Comparison of ENCODE assay signal across 8 mouse cellular contexts in the genomic region with DNA sequence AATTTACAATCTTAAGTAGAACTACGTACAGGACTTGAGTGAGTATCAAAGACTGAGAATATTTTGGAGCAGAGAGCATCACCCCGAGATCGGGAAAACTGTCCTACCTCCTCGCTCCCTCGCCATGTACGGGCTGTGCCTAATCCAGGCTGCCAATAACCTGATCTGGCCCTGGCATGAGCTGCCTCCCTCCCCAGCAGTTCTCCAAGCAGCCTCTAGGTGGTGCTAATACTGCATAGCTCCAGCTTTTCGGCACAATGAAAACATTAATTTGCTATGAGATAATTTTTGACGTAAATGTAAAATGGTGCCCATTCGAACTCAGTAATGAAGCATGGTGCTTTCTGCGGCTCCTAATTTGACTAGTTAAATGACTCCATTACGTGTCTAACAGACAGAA.
DNase-seq lines count a peak whose midpoint lies in the region; ATAC-seq and TF ChIP-seq lines count a peak whose summit lies in the region.

No protein-coding gene starts in this region.

- no peak overlapping the region for H3K4me3 ChIP-seq in ES-E14 (ENCODE audit: insufficient read depth in 1 of 2, low read depth in 1 of 2, low read length in 2 of 2, poor library complexity in 1 of 2, severe bottlenecking in 1 of 2)
- no peak overlapping the region for H3K4me3 ChIP-seq in forebrain, embryonic 13.5 days
- H3K4me3 ChIP-seq in lung, postnatal 0 days (ENCODE audit: low read depth, low read length) = no peak overlapping the region

- peaks cover 7% of the 10 kb centered on the region; the same call in 1 of the 2 replicates for H3K27me3 ChIP-seq in forebrain, embryonic 13.5 days
- H3K27me3 ChIP-seq in lung, postnatal 0 days (replicated peaks; ENCODE audit: insufficient read depth, low read length) = no peaks in the 10 kb centered on the region

- in situ Hi-C loops in ES-E14 (cut with MboI; ENCODE audit: low sequenced_read_pairs in 2 of 2, unreplicated experiment in 2 of 2) = loop anchor here in 1 of 2 experiments (25.0 kb wide), 3 partner anchors 413 to 1137 kb away; no protein-coding TSS in a partner anchor

- H3K9ac ChIP-seq in ES-E14 (ENCODE audit: insufficient read depth, low read depth, low read length, poor library complexity, severe bottlenecking) = no peak overlapping the region
- H3K9ac ChIP-seq in forebrain, embryonic 13.5 days = no peak overlapping the region
- no peak overlapping the region for H3K9ac ChIP-seq in lung, postnatal 0 days (replicated peaks; ENCODE audit: low read depth)

- DNase-seq in ES-E14 (ENCODE audit: low read depth, low spot score) = no peak
- DNase-seq in c-Kit-positive CD71-positive TER-119-positive erythroid progenitor cells, embryonic 14.5 days (ENCODE audit: low spot score) = peak; percentile 25
- peak; percentile 86 for DNase-seq in heart, postnatal 4 days
- peak; percentile 73 to 90 for DNase-seq in layer of hippocampus, adult 8-10 months (ENCODE audit: low spot score in 2 of 2)
- peak; percentile 81 for DNase-seq in lung, postnatal 0 days (ENCODE audit: low spot score)
- DNase-seq in ovary, postnatal 10 days (ENCODE audit: low spot score) = peak; percentile 42
- DNase-seq in thymus, postnatal 25 days = peak; percentile 68

- TF ChIP-seq EP300 in lung, postnatal 0 days (IDR thresholded peaks at IDR 0.05) = no peak

- peak overlapping the region; percentile 28 for H3K4me2 ChIP-seq in forebrain, embryonic 13.5 days
- no peak overlapping the region for H3K4me2 ChIP-seq in lung, postnatal 0 days (replicated peaks; ENCODE audit: low read depth, low read length)

- no peaks in the 10 kb centered on the region for H3K9me3 ChIP-seq in ES-E14 (ENCODE audit: control insufficient read depth, insufficient read depth, low read depth, low read length)
- no peaks in the 10 kb centered on the region for H3K9me3 ChIP-seq in forebrain, embryonic 13.5 days (replicated peaks)
- no peaks in the 10 kb centered on the region for H3K9me3 ChIP-seq in lung, postnatal 0 days (ENCODE audit: low read length)

- WGBS in forebrain, embryonic 13.5 days = 5% methylated on average over 11 of the region's 11 CpGs
- WGBS in lung, postnatal 0 days = 12% methylated on average over 11 of the region's 11 CpGs

- peak; percentile 99 for TF ChIP-seq CTCF in lung, postnatal 0 days (IDR thresholded peaks at IDR 0.05)

- peak; percentile 81 for ATAC-seq in forebrain, embryonic 13.5 days
- peak; percentile 48 for ATAC-seq in lung, postnatal 0 days

- H3K36me3 ChIP-seq in ES-E14 (ENCODE audit: control insufficient read depth, insufficient read depth, low read length, poor library complexity, severe bottlenecking) = no peaks in the 10 kb centered on the region
- H3K36me3 ChIP-seq in forebrain, embryonic 13.5 days (ENCODE audit: poor library complexity, severe bottlenecking) = no peaks in the 10 kb centered on the region
- H3K36me3 ChIP-seq in lung, postnatal 0 days (ENCODE audit: insufficient read depth, low read length) = no peaks in the 10 kb centered on the region

- no peak overlapping the region for H3K27ac ChIP-seq in ES-E14 (ENCODE audit: insufficient read depth, low read depth, low read length, poor library complexity, severe bottlenecking)
- H3K27ac ChIP-seq in forebrain, embryonic 13.5 days = no peak overlapping the region
- no peak overlapping the region for H3K27ac ChIP-seq in lung, postnatal 0 days (ENCODE audit: low read length)

- no peaks in the 10 kb centered on the region for H3K4me1 ChIP-seq in ES-E14 (ENCODE audit: control insufficient read depth in 2 of 2, insufficient read depth in 2 of 2, low read length in 2 of 2, poor library complexity in 1 of 2)
- H3K4me1 ChIP-seq in forebrain, embryonic 13.5 days = peaks cover 32% of the 10 kb centered on the region
- H3K4me1 ChIP-seq in lung, postnatal 0 days (ENCODE audit: insufficient read depth, low read depth, low read length) = no peaks in the 10 kb centered on the region

TF ChIP-seq in ES-E14, 5 proteins besides CTCF, POLR2A, EP300 and RAD21:
- TF ChIP-seq ZC3H11A (IDR thresholded peaks at IDR 0.05; ENCODE audit: borderline replicate concordance, low read depth, low read length) (peak; percentile 83), ZNF384 (IDR thresholded peaks at IDR 0.05; ENCODE audit: low read depth, low read length) (no peak), HCFC1 (IDR thresholded peaks at IDR 0.05; ENCODE audit: borderline replicate concordance, insufficient read depth, low read length) (no peak), MAFK (IDR thresholded peaks at IDR 0.05; ENCODE audit: insufficient read depth, low read depth, low read length) (no peak)
